Comparison of ENCODE assay signal across 16 mouse cellular contexts in the genomic region with DNA sequence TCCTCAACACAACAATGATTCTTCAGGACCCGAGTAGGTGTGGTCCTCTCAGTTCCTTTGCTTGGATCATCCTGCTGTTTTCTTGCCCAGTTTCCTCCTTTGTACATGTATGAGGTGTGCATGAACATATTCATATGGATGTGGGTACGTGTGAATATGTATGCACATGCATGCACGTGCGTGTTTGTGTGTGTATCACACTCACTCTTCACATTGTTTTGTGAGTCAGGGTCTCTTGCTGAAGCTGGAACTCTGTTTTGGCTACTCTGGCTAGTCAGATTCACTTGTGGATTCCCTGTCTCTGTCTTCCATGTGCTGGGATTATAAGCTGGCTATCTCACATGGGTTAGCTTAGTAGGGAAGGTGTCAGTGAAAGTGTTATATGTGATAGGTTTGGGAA.
"Had no signal": no experiment of that assay in that cellular context is flagged by ENCODE, and none has a peak within 500 bp of the region (broad histone marks: within the 10 kb centered on the region; RNA-seq: fewer than 3 reads in every experiment).

No protein-coding gene starts in this region.

- H3K9me3 ChIP-seq: neural tube, embryonic 13.5 days; neural tube, embryonic 15.5 days; stomach, embryonic 15.5 days had no signal

- H3K27ac ChIP-seq: neural tube, embryonic 13.5 days; neural tube, embryonic 15.5 days; stomach, embryonic 15.5 days; stomach, postnatal 0 days had no signal

- H3K9ac ChIP-seq: neural tube, embryonic 13.5 days; neural tube, embryonic 15.5 days; stomach, embryonic 15.5 days had no signal

- H3K36me3 ChIP-seq: neural tube, embryonic 13.5 days; neural tube, embryonic 15.5 days; stomach, embryonic 15.5 days had no signal

- H3K27me3 ChIP-seq: neural tube, embryonic 13.5 days; neural tube, embryonic 15.5 days; stomach, embryonic 15.5 days had no signal

- H3K4me1 ChIP-seq: neural tube, embryonic 13.5 days; neural tube, embryonic 15.5 days; stomach, embryonic 15.5 days had no signal

- DNase-seq: retina, postnatal 1 day; right cerebral cortex, adult 18-20 months; right cerebral cortex, postnatal 14 days; right cerebral cortex, postnatal 25 days; right cerebral cortex, postnatal 4 days; spleen, adult 18-20 months; thymus, adult 18-20 months; thymus, adult 2 months; thymus, postnatal 14 days; thymus, postnatal 25 days; thymus, postnatal 36 days; thymus, postnatal 4 days had no signal

- H3K4me2 ChIP-seq: neural tube, embryonic 13.5 days; neural tube, embryonic 15.5 days; stomach, embryonic 15.5 days had no signal

- H3K4me3 ChIP-seq: neural tube, embryonic 13.5 days; neural tube, embryonic 15.5 days; stomach, embryonic 15.5 days had no signal
